Mouse (Mus musculus) Patski (cell line): ENCODE measurements around the gene Tnip1. TPM values are rescaled to one million over a fixed set of nuclear protein-coding genes. Genes with fewer than 3 reads are reported as not detected.

Source experiments
- ATAC-seq: fragments of 100-300 bp; one replicate; pipeline ENCODE4 v1.8.0; 2021
- CTCF ChIA-PET: fragments of 350-600 bp; sonication (Branson Sonifier 250); formaldehyde crosslinking; loops from one replicate; lab custom pipeline; 2022; ENCODE audit warnings: inconsistent platforms; lab: Charles Lee
- POLR2A ChIA-PET: fragments of 350-600 bp; sonication (Branson Sonifier 250); formaldehyde crosslinking; loops from one replicate; lab custom pipeline; 2022; ENCODE audit warnings: antibody characterized with exemption, inconsistent platforms; lab: Charles Lee
- DNase-seq: peaks from one replicate; pipeline ENCODE4 v3.0.0-alpha.2; 2011; ENCODE audit warnings: low read depth, low spot score
- H3K27me3 ChIP-seq: fragments of 371-371 bp; one replicate; pipeline ENCODE4 v1.5.1; 2021
- CTCF ChIP-seq: fragments of 100-300 bp; IDR thresholded peaks from one replicate; pipeline ENCODE4 v1.5.1; 2021
- in situ Hi-C: fragments of 300-500 bp; cut with MboI; formaldehyde crosslinking; loops from 3 replicates; pipeline ENCODE4 v1.11.1; 2018; ENCODE audit warnings: low pct_unique_long_range_greater_than_20kb, mixed read lengths
- polyA plus RNA-seq: library from polyadenylated mRNA; unstranded; gene quantifications from one replicate; pipeline ENCODE4 v1.2.3, GENCODE M21; 2021

Tnip1 gene
- 53.2 TPM for polyA plus RNA-seq

GRCm38 (mm10) chr11:54962810-54963209 is at the start of gene Tnip1:
Gene Tnip1 (minus strand): TSS chr11:54962917.
- in situ Hi-C loops: no loop called here
- no peak for TF ChIP-seq CTCF
- DNase-seq (no peak), ATAC-seq (no peak)
- POLR2A ChIA-PET: no interaction called here
- no peaks in the 10 kb centered on the region for H3K27me3 ChIP-seq
- CTCF ChIA-PET: interaction anchor here (1.0 kb wide), 1 partner anchor 8 kb away, joined by 3 read pairs; no protein-coding TSS in a partner anchor

GRCm38 (mm10) chr11:55011440-55011839 is 48.7 kb upstream of the Tnip1 start:
- ChIA-PET POLR2A (no interaction called here), CTCF (interaction anchor here (1.8 kb wide), 1 partner anchor 36 kb away, joined by 5 read pairs; no protein-coding TSS in a partner anchor)
- ATAC-seq: no peak
- no peaks in the 10 kb centered on the region for H3K27me3 ChIP-seq
- no peak for DNase-seq
- in situ Hi-C loops: no loop called here
- TF ChIP-seq CTCF: no peak

- no peak for TF ChIP-seq CTCF
- ChIA-PET POLR2A (no interaction called here), CTCF (no interaction called here)
- H3K27me3 ChIP-seq: no peaks in the 10 kb centered on the region
- DNase-seq (no peak), ATAC-seq (no peak)
- in situ Hi-C loops: no loop called here
Measured at GRCm38 (mm10) chr11:55008230-55008629, 45.5 kb upstream of the Tnip1 start.

GRCm38 (mm10) chr11:55005684-55006083 is 43.0 kb upstream of the Tnip1 start:
- in situ Hi-C loops: no loop called here
- CTCF ChIA-PET: interaction anchor here (1.4 kb wide), 1 partner anchor 61 kb away, joined by 3 read pairs; no protein-coding TSS in a partner anchor
- no peak for ATAC-seq
- DNase-seq: no peak
- POLR2A ChIA-PET: no interaction called here
- no peaks in the 10 kb centered on the region for H3K27me3 ChIP-seq
- TF ChIP-seq CTCF: no peak

GRCm38 (mm10) chr11:55004970-55005502 is 42.3 kb upstream of the Tnip1 start:
- in situ Hi-C loops: loop anchor here (5.0 kb wide), 2 partner anchors 37 to 152 kb away; no protein-coding TSS in a partner anchor
- TF ChIP-seq CTCF: no peak
- ChIA-PET POLR2A (interaction anchor here (0.7 kb wide), 1 partner anchor 257 kb away, joined by 4 read pairs; no protein-coding TSS in a partner anchor), CTCF (interaction anchor here (1.4 kb wide), 1 partner anchor 62 kb away, joined by 3 read pairs; no protein-coding TSS in a partner anchor)
- DNase-seq: no peak
- ATAC-seq: no peak
- H3K27me3 ChIP-seq: no peaks in the 10 kb centered on the region

GRCm38 (mm10) chr11:54998708-54999107 is 36.0 kb upstream of the Tnip1 start:
- in situ Hi-C loops: loop anchor here (5.0 kb wide), 1 partner anchor 89 kb away; no protein-coding TSS in a partner anchor
- no peak for ATAC-seq
- ChIA-PET CTCF (interaction anchor here (1.5 kb wide), 1 partner anchor 11 kb away, joined by 3 read pairs; no protein-coding TSS in a partner anchor), POLR2A (interaction anchor here (1.1 kb wide), 1 partner anchor 34 kb away, joined by 4 read pairs; no protein-coding TSS in a partner anchor)
- no peak for DNase-seq
- H3K27me3 ChIP-seq: no peaks in the 10 kb centered on the region
- no peak for TF ChIP-seq CTCF

- ATAC-seq (no peak), DNase-seq (no peak)
- no peaks in the 10 kb centered on the region for H3K27me3 ChIP-seq
- ChIA-PET POLR2A (interaction anchor here (1.1 to 1.4 kb wide), 2 partner anchors 30 to 34 kb away, joined by 3 to 4 read pairs; no protein-coding TSS in a partner anchor), CTCF (interaction anchor here (1.5 kb wide), 1 partner anchor 12 kb away, joined by 3 read pairs; no protein-coding TSS in a partner anchor)
- in situ Hi-C loops: loop anchor here (5.0 kb wide), 1 partner anchor 89 kb away; no protein-coding TSS in a partner anchor
- peak; percentile 92 for TF ChIP-seq CTCF
Measured at GRCm38 (mm10) chr11:54998284-54998683, 35.6 kb upstream of the Tnip1 start.

- no peaks in the 10 kb centered on the region for H3K27me3 ChIP-seq
- no peak for DNase-seq
- TF ChIP-seq CTCF: no peak
- ChIA-PET CTCF (interaction anchor here (1.6 to 2.1 kb wide), 2 partner anchors 12 to 90 kb away, joined by 6 to 7 read pairs; no protein-coding TSS in a partner anchor), POLR2A (no interaction called here)
- in situ Hi-C loops: loop anchor here (5.0 kb wide), 1 partner anchor 91 kb away; no protein-coding TSS in a partner anchor
- no peak for ATAC-seq
Measured at GRCm38 (mm10) chr11:54996176-54996575, 33.5 kb upstream of the Tnip1 start.

GRCm38 (mm10) chr11:54989920-54990319 is 27.2 kb upstream of the Tnip1 start:
- no peak for TF ChIP-seq CTCF
- ChIA-PET POLR2A (no interaction called here), CTCF (interaction anchor here (1.0 to 7.9 kb wide), 4 partner anchors 26 to 97 kb away, joined by 3 to 91 read pairs (median 3); no protein-coding TSS in a partner anchor)
- H3K27me3 ChIP-seq: no peaks in the 10 kb centered on the region
- in situ Hi-C loops: loop anchor here (5.0 kb wide), 1 partner anchor 113 kb away; no protein-coding TSS in a partner anchor
- ATAC-seq: no peak
- DNase-seq: no peak

- in situ Hi-C loops: loop anchor here (5.0 kb wide), 1 partner anchor 112 kb away; no protein-coding TSS in a partner anchor
- H3K27me3 ChIP-seq: no peaks in the 10 kb centered on the region
- no peak for TF ChIP-seq CTCF
- ATAC-seq (no peak), DNase-seq (no peak)
- ChIA-PET CTCF (interaction anchor here (1.2 to 7.9 kb wide), 2 partner anchors 60 to 98 kb away, joined by 3 to 91 read pairs; no protein-coding TSS in a partner anchor), POLR2A (interaction anchor here (0.8 to 0.9 kb wide), 2 partner anchors 61 to 107 kb away, joined by 3 read pairs; no protein-coding TSS in a partner anchor)
Measured at GRCm38 (mm10) chr11:54988754-54989349, 26.1 kb upstream of the Tnip1 start.
